Mouse (Mus musculus) heart, postnatal 0 days (tissue): Measurements from ENCODE around the gene Napa. TPM values are rescaled to one million over a fixed set of nuclear protein-coding genes. Genes with fewer than 3 reads are reported as not detected.

Experiments
- ATAC-seq: fragments of 200-750 bp; cut with Nextera tagmentation; 2 replicates; pipeline ENCODE4 v1.8.0; 2017; ENCODE audit warnings: low read depth, moderate number of reproducible peaks, moderate library complexity; ENCODE audit not compliant: insufficient read depth
- DNase-seq: peaks from one replicate; pipeline ENCODE4 v3.0.0-alpha.2; 2016; ENCODE audit warnings: low spot score
- H3K27ac ChIP-seq: fragments of 300-500 bp; sonication (generic); 2 replicates; pipeline ENCODE4 v1.5.1; 2014; ENCODE audit warnings: low read depth, mild to moderate bottlenecking
- H3K27me3 ChIP-seq: fragments of 300-500 bp; sonication (generic); 2 replicates; pipeline ENCODE4 v1.6.1; 2014; ENCODE audit warnings: low read length, mixed read lengths; ENCODE audit not compliant: control insufficient read depth, insufficient read depth
- H3K36me3 ChIP-seq: fragments of 300-500 bp; sonication (generic); replicated peaks from 2 replicates; pipeline ENCODE4 v1.6.1; 2014; ENCODE audit warnings: low read length, mixed read lengths; ENCODE audit not compliant: control insufficient read depth, insufficient read depth
- H3K4me1 ChIP-seq: fragments of 300-500 bp; sonication (generic); 2 replicates; pipeline ENCODE4 v1.6.1; 2014; ENCODE audit warnings: antibody characterized with exemption; ENCODE audit not compliant: control insufficient read depth, insufficient read depth
- H3K4me2 ChIP-seq: fragments of 300-500 bp; sonication (generic); 2 replicates; pipeline ENCODE4 v1.6.1; 2014; ENCODE audit warnings: low read depth, mild to moderate bottlenecking, low read length, moderate library complexity
- H3K4me3 ChIP-seq: fragments of 300-500 bp; sonication (generic); 2 replicates; pipeline ENCODE4 v1.5.1; 2014; ENCODE audit warnings: low read depth, low read length
- H3K9ac ChIP-seq: fragments of 300-500 bp; sonication (generic); replicated peaks from 2 replicates; pipeline ENCODE4 v1.6.1; 2014; ENCODE audit warnings: low read depth, low read length, mixed read lengths
- H3K9me3 ChIP-seq: fragments of 300-500 bp; sonication (generic); replicated peaks from 2 replicates; pipeline ENCODE4 v1.6.1; 2016; ENCODE audit warnings: low read length; ENCODE audit not compliant: control insufficient read depth
- CTCF ChIP-seq: IDR thresholded peaks from 2 replicates; pipeline ENCODE4 v1.5.1; 2016; ENCODE audit warnings: antibody characterized with exemption, control low read depth, low read depth
- EP300 ChIP-seq: IDR thresholded peaks from 2 replicates; pipeline ENCODE4 v1.6.1; 2016; ENCODE audit warnings: antibody characterized with exemption, low read depth
- WGBS: fragments of 180-500 bp; shearing (Covaris S2); extraction: QIAGEN DNeasy Blood & Tissue Kit; methylation state at CpG from one replicate; pipeline ENCODE4 v1.1.7; 2014; 5-methylcytosine and 5-hydroxymethylcytosine counted together
- polyA plus RNA-seq: library from polyadenylated mRNA; unstranded; fragments of >200 nt; fragmentation: Nextera tagmentation; extraction: Ambion mirVana; gene quantifications from 2 replicates; pipeline ENCODE4 v1.2.1, GENCODE M21; 2015
- total RNA-seq: library from RNA; depleted of rRNA; stranded (reverse); fragments of >200 nt; gene quantifications from 2 replicates; pipeline ENCODE4 v1.2.3, GENCODE M21; 2014; ENCODE audit warnings: low replicate concordance

The Napa gene
- total and polyA plus RNA-seq, 2 experiments from 2014 or later: 144 to 259 TPM

GRCm38 (mm10) chr7:16051883-16052595 lies 46.2 kb upstream of the Napa start:
- peak; percentile 89 for DNase-seq
- TF ChIP-seq CTCF (peak; percentile 90), EP300 (no peak)

DNA sequence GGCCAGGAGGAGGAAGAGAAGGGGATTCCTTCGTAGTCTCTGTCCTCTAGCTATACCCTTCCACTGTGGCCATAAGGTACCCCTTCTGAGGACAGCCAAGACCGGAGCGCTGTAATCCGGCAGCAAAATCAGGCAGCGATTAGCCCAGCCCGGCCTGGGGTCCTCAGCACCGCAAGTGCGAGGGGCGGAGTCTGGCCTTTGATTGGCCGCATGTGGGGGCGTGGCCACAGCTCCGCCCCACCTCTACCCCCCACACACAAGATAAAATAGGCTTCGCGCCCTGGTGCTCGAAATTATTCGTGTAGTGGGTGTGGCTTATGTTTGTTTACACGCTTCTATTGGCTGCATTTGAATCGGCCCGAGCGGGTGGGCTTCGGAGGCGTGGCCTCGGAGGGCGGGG lies 45.6 kb upstream of the Napa start:
- no peaks in the 10 kb centered on the region for H3K36me3 ChIP-seq
- WGBS: under 1% methylated on average over 24 of the region's 24 CpGs
- peaks cover 12% of the 10 kb centered on the region; the same call in 1 of the 2 replicates for H3K4me1 ChIP-seq
- H3K4me2 ChIP-seq: peak overlapping the region; percentile 71
- peak; percentile 98 for DNase-seq
- no peaks in the 10 kb centered on the region for H3K9me3 ChIP-seq
- ATAC-seq: peak; percentile 83
- peak; percentile 39; the same call in 1 of the 2 replicates for TF ChIP-seq EP300
- no peak for TF ChIP-seq CTCF
- H3K9ac ChIP-seq: peak overlapping the region; percentile 68
- H3K27ac ChIP-seq: peak overlapping the region; percentile 90
- H3K27me3 ChIP-seq: no peaks in the 10 kb centered on the region
- peak overlapping the region; percentile 62 for H3K4me3 ChIP-seq

More at GRCm38 (mm10) chr7:16051883-16052595, 46.2 kb upstream of the Napa start:
- 1% methylated on average over 19 of the region's 19 CpGs for WGBS
- no peaks in the 10 kb centered on the region for H3K36me3 ChIP-seq
- H3K4me1 ChIP-seq: peaks cover 12% of the 10 kb centered on the region; the same call in 1 of the 2 replicates
- no peaks in the 10 kb centered on the region for H3K9me3 ChIP-seq
- H3K4me2 ChIP-seq: peak overlapping the region; percentile 71
- H3K4me3 ChIP-seq: peak overlapping the region; percentile 62
- peak overlapping the region; percentile 68 for H3K9ac ChIP-seq
- H3K27ac ChIP-seq: peak overlapping the region; percentile 90
- peak; percentile 25 for ATAC-seq
- no peaks in the 10 kb centered on the region for H3K27me3 ChIP-seq

GRCm38 (mm10) chr7:16053105-16053504 lies 45.2 kb upstream of the Napa start:
- 0 out of 2 replicates have a peak overlapping the region, but pooled peaks have one; percentile 1 for H3K27ac ChIP-seq
- H3K4me1 ChIP-seq: peaks cover 12% of the 10 kb centered on the region; the same call in 1 of the 2 replicates
- peak overlapping the region; percentile 71 for H3K4me2 ChIP-seq
- no peaks in the 10 kb centered on the region for H3K9me3 ChIP-seq
- H3K9ac ChIP-seq: no peak overlapping the region
- ATAC-seq (no peak), DNase-seq (no peak)
- TF ChIP-seq EP300: 0 out of 2 replicates have a peak, but pooled peaks have one; percentile 7
- no peak for TF ChIP-seq CTCF
- peak overlapping the region; percentile 62 for H3K4me3 ChIP-seq
- H3K27me3 ChIP-seq: no peaks in the 10 kb centered on the region
- WGBS: 13% methylated on average over 6 of the region's 6 CpGs
- no peaks in the 10 kb centered on the region for H3K36me3 ChIP-seq

GRCm38 (mm10) chr7:16054966-16055365 lies 43.3 kb upstream of the Napa start:
- TF ChIP-seq CTCF (no peak), EP300 (no peak)
- DNase-seq (no peak), ATAC-seq (no peak)
- H3K27ac ChIP-seq: no peak overlapping the region
- no peaks in the 10 kb centered on the region for H3K27me3 ChIP-seq
- no peak overlapping the region for H3K4me3 ChIP-seq
- WGBS: 59% methylated on average over 4 of the region's 4 CpGs
- H3K36me3 ChIP-seq: no peaks in the 10 kb centered on the region
- no peak overlapping the region for H3K9ac ChIP-seq
- peaks cover 2% of the 10 kb centered on the region; the same call in 1 of the 2 replicates for H3K4me1 ChIP-seq
- no peak overlapping the region for H3K4me2 ChIP-seq
- no peaks in the 10 kb centered on the region for H3K9me3 ChIP-seq

- Histone ChIP-seq H3K4me1 (no peaks in the 10 kb centered on the region), H3K27ac (no peak overlapping the region), H3K36me3 (no peaks in the 10 kb centered on the region), H3K27me3 (0 out of 2 replicates have a peak, but pooled peaks cover under 1% of the 10 kb centered on the region), H3K9me3 (no peaks in the 10 kb centered on the region), H3K9ac (no peak overlapping the region), H3K4me3 (no peak overlapping the region), H3K4me2 (no peak overlapping the region)
- ATAC-seq (no peak), DNase-seq (no peak)
- no peak for TF ChIP-seq EP300
- TF ChIP-seq CTCF: no peak
- 87% methylated on average over 6 of the region's 6 CpGs for WGBS
Observed at GRCm38 (mm10) chr7:16055665-16056064, 42.6 kb upstream of the Napa start.
